Mouse (Mus musculus) MEL (cell line): ENCODE results near the gene Arhgap28. TPM values are rescaled to one million over a fixed set of nuclear protein-coding genes. Genes with fewer than 3 reads are reported as not detected.

Source experiments
- DNase-seq: peaks from one replicate; pipeline ENCODE4 v3.0.0; 2011; ENCODE audit warnings: low read depth, low spot score
- H3K27ac ChIP-seq: 2 replicates; pipeline ENCODE4 v1.5.1; 2012; ENCODE audit warnings: low read depth, mild to moderate bottlenecking, control low read depth, low read length, moderate library complexity; ENCODE audit not compliant: control insufficient read depth
- H3K27me3 ChIP-seq, 2 experiments: fragments of 150-350 bp in 1 of 2; sonication (generic) in 1 of 2; 2 replicates each; pipeline ENCODE4 v1.6.1; 2012; ENCODE audit warnings: low read length in 2 of 2, mild to moderate bottlenecking in 2 of 2, improper control_type of control experiment in 1 of 2, moderate library complexity in 1 of 2; ENCODE audit not compliant: insufficient read depth in 2 of 2, control insufficient read depth in 1 of 2
- H3K36me3 ChIP-seq, 2 experiments: 2 replicates each; pipeline ENCODE4 v1.6.1; 2012 to 2014; ENCODE audit warnings: low read length in 2 of 2, improper control_type of control experiment in 1 of 2, inconsistent platforms in 1 of 2, mild to moderate bottlenecking in 1 of 2; ENCODE audit not compliant: insufficient read depth in 2 of 2, control insufficient read depth in 1 of 2
- H3K4me1 ChIP-seq, 2 experiments: fragments of 150-350 bp in 1 of 2; sonication (generic) in 1 of 2; 2 replicates each; pipeline ENCODE4 v1.6.1; 2012; ENCODE audit warnings: low read length in 2 of 2, improper control_type of control experiment in 1 of 2, mild to moderate bottlenecking in 1 of 2; ENCODE audit not compliant: insufficient read depth in 2 of 2, control insufficient read depth in 1 of 2
- H3K4me3 ChIP-seq, 2 experiments: fragments of 150-350 bp in 1 of 2; sonication (generic) in 1 of 2; 2 replicates each; pipeline ENCODE4 v1.5.1; 2012; ENCODE audit warnings: low read depth in 2 of 2, low read length in 2 of 2, mild to moderate bottlenecking in 2 of 2, moderate library complexity in 2 of 2, control low read depth in 1 of 2, improper control_type of control experiment in 1 of 2; ENCODE audit not compliant: control insufficient read depth in 1 of 2, insufficient read depth in 1 of 2
- H3K79me2 ChIP-seq: 2 replicates; pipeline ENCODE4 v1.6.1; 2012; ENCODE audit warnings: mild to moderate bottlenecking, low read length, moderate library complexity; ENCODE audit not compliant: control insufficient read depth, poor library complexity, insufficient read depth
- H3K9ac ChIP-seq: 2 replicates; pipeline ENCODE4 v1.6.1; 2012; ENCODE audit warnings: low read depth, mild to moderate bottlenecking, control low read depth, low read length, moderate library complexity; ENCODE audit not compliant: control insufficient read depth, poor library complexity, severe bottlenecking
- H3K9me3 ChIP-seq: fragments of 150-350 bp; sonication (generic); replicated peaks from 2 replicates; pipeline ENCODE4 v1.6.1; 2012; ENCODE audit warnings: mild to moderate bottlenecking, low read length, improper control_type of control experiment, moderate library complexity; ENCODE audit not compliant: insufficient read depth
- CHD1 ChIP-seq: IDR thresholded peaks from 2 replicates; pipeline ENCODE4 v1.6.1; 2012; ENCODE audit warnings: low read depth, mild to moderate bottlenecking, inconsistent platforms, low read length, improper control_type of control experiment
- CHD2 ChIP-seq: IDR thresholded peaks from 2 replicates; pipeline ENCODE4 v1.6.1; 2011; ENCODE audit warnings: low read length, improper control_type of control experiment
- ELF1 ChIP-seq: IDR thresholded peaks from 2 replicates; pipeline ENCODE4 v1.6.1; 2014; ENCODE audit warnings: low read depth, mild to moderate bottlenecking, inconsistent platforms, low read length, improper control_type of control experiment, moderate library complexity
- ETS1 ChIP-seq: IDR thresholded peaks from 2 replicates; pipeline ENCODE4 v1.6.1; 2012; ENCODE audit warnings: low read depth, mild to moderate bottlenecking, inconsistent platforms, low read length, improper control_type of control experiment, moderate library complexity
- GABPA ChIP-seq: IDR thresholded peaks from 2 replicates; pipeline ENCODE4 v1.6.1; 2012; ENCODE audit warnings: low read depth, mild to moderate bottlenecking, inconsistent platforms, low read length, improper control_type of control experiment, moderate library complexity
- GATA1 ChIP-seq: IDR thresholded peaks from 2 replicates; pipeline ENCODE4 v1.6.1; 2011; ENCODE audit warnings: low read depth, low read length, improper control_type of control experiment
- HCFC1 ChIP-seq: IDR thresholded peaks from 2 replicates; pipeline ENCODE4 v1.6.1; 2012; ENCODE audit warnings: low read depth, mild to moderate bottlenecking, inconsistent platforms, low read length, improper control_type of control experiment, moderate library complexity
- MAFK ChIP-seq: IDR thresholded peaks from 2 replicates; pipeline ENCODE4 v1.6.1; 2011; ENCODE audit warnings: low read depth, mild to moderate bottlenecking, low read length, improper control_type of control experiment, borderline replicate concordance
- MXI1 ChIP-seq: IDR thresholded peaks from 2 replicates; pipeline ENCODE4 v1.6.1; 2011; ENCODE audit warnings: mild to moderate bottlenecking, low read depth, low read length, improper control_type of control experiment
- MYB ChIP-seq: IDR thresholded peaks from 2 replicates; pipeline ENCODE4 v1.6.1; 2011; ENCODE audit warnings: mild to moderate bottlenecking, low read depth, low read length, improper control_type of control experiment
- NRF1 ChIP-seq: IDR thresholded peaks from 2 replicates; pipeline ENCODE4 v1.6.1; 2014; ENCODE audit warnings: low read depth, mild to moderate bottlenecking, inconsistent platforms, low read length, improper control_type of control experiment, moderate library complexity; ENCODE audit not compliant: poor library complexity, insufficient read depth, severe bottlenecking
- POLR2AphosphoS2 ChIP-seq: IDR thresholded peaks from 2 replicates; pipeline ENCODE4 v1.6.1; 2011; ENCODE audit warnings: low read length, improper control_type of control experiment
- POLR2AphosphoS5 ChIP-seq: IDR thresholded peaks from 2 replicates; pipeline ENCODE4 v1.6.1; 2012; ENCODE audit warnings: low read depth, borderline replicate concordance, mild to moderate bottlenecking, inconsistent platforms, low read length, moderate library complexity, mixed read lengths
- RAD21 ChIP-seq: IDR thresholded peaks from 2 replicates; pipeline ENCODE4 v1.6.1; 2011; ENCODE audit warnings: mild to moderate bottlenecking, low read depth, low read length, improper control_type of control experiment
- RCOR1 ChIP-seq: IDR thresholded peaks from 2 replicates; pipeline ENCODE4 v1.6.1; 2012; ENCODE audit warnings: low read depth, mild to moderate bottlenecking, inconsistent platforms, low read length, improper control_type of control experiment
- SIN3A ChIP-seq: IDR thresholded peaks from 2 replicates; pipeline ENCODE4 v1.6.1; 2012; ENCODE audit warnings: low read length, improper control_type of control experiment, inconsistent platforms
- TCF12 ChIP-seq: IDR thresholded peaks from 2 replicates; pipeline ENCODE4 v1.6.1; 2014; ENCODE audit warnings: low read depth, mild to moderate bottlenecking, inconsistent platforms, low read length, improper control_type of control experiment, moderate library complexity
- UBTF ChIP-seq: IDR thresholded peaks from 2 replicates; pipeline ENCODE4 v1.6.1; 2012; ENCODE audit warnings: low read depth, mild to moderate bottlenecking, inconsistent platforms, low read length, improper control_type of control experiment, moderate library complexity, borderline replicate concordance; ENCODE audit not compliant: insufficient read depth
- USF2 ChIP-seq, 2 experiments: IDR thresholded peaks; 2 replicates each; pipeline ENCODE4 v1.6.1; 2011 to 2012; ENCODE audit warnings: improper control_type of control experiment in 2 of 2, low read length in 2 of 2, borderline replicate concordance in 1 of 2, inconsistent platforms in 1 of 2, low read depth in 1 of 2, mild to moderate bottlenecking in 1 of 2; ENCODE audit not compliant: insufficient read depth in 1 of 2
- ZMIZ1 ChIP-seq: IDR thresholded peaks from 2 replicates; pipeline ENCODE4 v1.6.1; 2012; ENCODE audit warnings: low read depth, mild to moderate bottlenecking, inconsistent platforms, low read length, improper control_type of control experiment, moderate library complexity
- ZNF384 ChIP-seq: IDR thresholded peaks from 2 replicates; pipeline ENCODE4 v1.6.1; 2012; ENCODE audit warnings: low read depth, mild to moderate bottlenecking, inconsistent platforms, low read length, improper control_type of control experiment
- polyA plus RNA-seq, 2 experiments: library from polyadenylated mRNA; stranded (reverse) in 1 of 2; unstranded in 1 of 2; fragments of >175 nt in 1 of 2; fragments of >200 nt in 1 of 2; gene quantifications; 2 replicates each; pipeline versions ENCODE4 v1.2.1 to v1.2.4; 2012; ENCODE audit warnings: low replicate concordance in 2 of 2, low read depth in 1 of 2; ENCODE audit not compliant: insufficient read length in 2 of 2, insufficient read depth in 1 of 2, missing spikeins in 1 of 2
- total RNA-seq: library from RNA; depleted of rRNA; stranded (reverse); fragments of 300-350 nt; gene quantifications from 2 replicates; pipeline ENCODE4 v1.2.3, GENCODE M21; 2012

The Arhgap28 gene
- total and polyA plus RNA-seq, 3 experiments = not detected

GRCm38 (mm10) chr17:67985532-67985931 lies 18.4 kb downstream of the Arhgap28 start:
- Histone ChIP-seq H3K79me2 (no peaks in the 10 kb centered on the region), H3K4me1 (no peaks in the 10 kb centered on the region), H3K9ac (no peak overlapping the region), H3K36me3 (no peaks in the 10 kb centered on the region), H3K27ac (no peak overlapping the region), H3K9me3 (no peaks in the 10 kb centered on the region), H3K4me3 (no peak overlapping the region), H3K27me3 (no peaks in the 10 kb centered on the region)
- no peak for TF ChIP-seq POLR2AphosphoS2
- TF ChIP-seq MAFK = no peak
- TF ChIP-seq GATA1 = no peak
- no peak for TF ChIP-seq TCF12
- no peak for TF ChIP-seq USF2 (IDR thresholded peaks at IDR 0.05; ENCODE audit: borderline replicate concordance in 1 of 2, insufficient read depth in 1 of 2, low read depth in 1 of 2, low read length in 2 of 2)
- no peak for DNase-seq

- Histone ChIP-seq H3K36me3 (no peaks in the 10 kb centered on the region), H3K79me2 (no peaks in the 10 kb centered on the region), H3K4me1 (no peaks in the 10 kb centered on the region), H3K27me3 (no peaks in the 10 kb centered on the region), H3K4me3 (no peak overlapping the region), H3K9me3 (no peaks in the 10 kb centered on the region)
- no peak for DNase-seq
- TF ChIP-seq ELF1 (no peak), TCF12 (no peak)
- TF ChIP-seq, all 39 proteins: peak for 0
- no peak overlapping the region for H3K27ac ChIP-seq
- H3K9ac ChIP-seq = no peak overlapping the region
Measured at GRCm38 (mm10) chr17:67980573-67980972, 23.3 kb downstream of the Arhgap28 start.

- no peaks in the 10 kb centered on the region for H3K36me3 ChIP-seq
- H3K27ac ChIP-seq = no peak overlapping the region
- no peak overlapping the region for H3K4me3 ChIP-seq
- TF ChIP-seq ETS1 (no peak), HCFC1 (no peak), SIN3A (no peak), CHD1 (no peak), GABPA (no peak), MXI1 (no peak), RCOR1 (no peak), POLR2AphosphoS5 (no peak), MYB (no peak), UBTF (no peak), NRF1 (no peak), CHD2 (no peak), RAD21 (no peak), ZNF384 (no peak), ZMIZ1 (no peak)
- H3K79me2 ChIP-seq = no peaks in the 10 kb centered on the region
- DNase-seq = no peak
- no peaks in the 10 kb centered on the region for H3K27me3 ChIP-seq
- H3K4me1 ChIP-seq = no peaks in the 10 kb centered on the region
- H3K9me3 ChIP-seq = no peaks in the 10 kb centered on the region
- H3K9ac ChIP-seq = no peak overlapping the region
Measured at GRCm38 (mm10) chr17:67979248-67979647, 24.7 kb downstream of the Arhgap28 start.
